Mouse (Mus musculus) heart, embryonic 11.5 days (tissue): ENCODE data around the gene Gucy2d. TPM values are rescaled to one million over a fixed set of nuclear protein-coding genes. Genes with fewer than 3 reads are reported as not detected.

Experiments used
- ATAC-seq: fragments of 200-750 bp; cut with Nextera tagmentation; replicated peaks from 2 replicates; pipeline ENCODE4 v1.8.0; 2017; ENCODE audit warnings: moderate library complexity; ENCODE audit not compliant: insufficient number of reproducible peaks, low FRiP score, low TSS enrichment
- H3K27ac ChIP-seq: fragments of 300-500 bp; sonication (generic); 2 replicates; pipeline ENCODE4 v1.5.1; 2014; ENCODE audit warnings: mild to moderate bottlenecking, low read depth, low read length
- H3K27me3 ChIP-seq: fragments of 300-500 bp; sonication (generic); 2 replicates; pipeline ENCODE4 v1.6.1; 2014; ENCODE audit warnings: mild to moderate bottlenecking, low read length, mixed read lengths; ENCODE audit not compliant: control insufficient read depth, insufficient read depth
- H3K36me3 ChIP-seq: fragments of 300-500 bp; sonication (generic); 2 replicates; pipeline ENCODE4 v1.6.1; 2014; ENCODE audit warnings: mild to moderate bottlenecking, low read length, moderate library complexity, mixed read lengths; ENCODE audit not compliant: control insufficient read depth, insufficient read depth
- H3K4me1 ChIP-seq: fragments of 300-500 bp; sonication (generic); 2 replicates; pipeline ENCODE4 v1.6.1; 2014; ENCODE audit warnings: low read length; ENCODE audit not compliant: control insufficient read depth, insufficient read depth
- H3K4me2 ChIP-seq: fragments of 300-500 bp; sonication (generic); 2 replicates; pipeline ENCODE4 v1.6.1; 2014; ENCODE audit warnings: mild to moderate bottlenecking, moderate library complexity
- H3K4me3 ChIP-seq: fragments of 300-500 bp; sonication (generic); 2 replicates; pipeline ENCODE4 v1.5.1; 2014; ENCODE audit warnings: low read depth, low read length
- H3K9ac ChIP-seq: fragments of 300-500 bp; sonication (generic); 2 replicates; pipeline ENCODE4 v1.6.1; 2014; ENCODE audit warnings: mild to moderate bottlenecking, low read depth, low read length, moderate library complexity
- H3K9me3 ChIP-seq: fragments of 300-500 bp; sonication (generic); replicated peaks from 2 replicates; pipeline ENCODE4 v1.6.1; 2016; ENCODE audit warnings: low read length; ENCODE audit not compliant: control insufficient read depth
- WGBS: fragments of 180-500 bp; shearing (Covaris S2); extraction: QIAGEN DNeasy Blood & Tissue Kit; methylation state at CpG from one replicate; pipeline ENCODE4 v1.1.7; 2014; ENCODE audit not compliant: insufficient replicate concordance; 5-methylcytosine and 5-hydroxymethylcytosine counted together
- polyA plus RNA-seq: library from polyadenylated mRNA; unstranded; fragments of >200 nt; fragmentation: Nextera tagmentation; extraction: Ambion mirVana; gene quantifications from 2 replicates; pipeline ENCODE4 v1.2.1, GENCODE M21; 2014

Gucy2d gene
- 0.10 TPM in 1 of 2 replicates, not detected in the other for polyA plus RNA-seq

DNA sequence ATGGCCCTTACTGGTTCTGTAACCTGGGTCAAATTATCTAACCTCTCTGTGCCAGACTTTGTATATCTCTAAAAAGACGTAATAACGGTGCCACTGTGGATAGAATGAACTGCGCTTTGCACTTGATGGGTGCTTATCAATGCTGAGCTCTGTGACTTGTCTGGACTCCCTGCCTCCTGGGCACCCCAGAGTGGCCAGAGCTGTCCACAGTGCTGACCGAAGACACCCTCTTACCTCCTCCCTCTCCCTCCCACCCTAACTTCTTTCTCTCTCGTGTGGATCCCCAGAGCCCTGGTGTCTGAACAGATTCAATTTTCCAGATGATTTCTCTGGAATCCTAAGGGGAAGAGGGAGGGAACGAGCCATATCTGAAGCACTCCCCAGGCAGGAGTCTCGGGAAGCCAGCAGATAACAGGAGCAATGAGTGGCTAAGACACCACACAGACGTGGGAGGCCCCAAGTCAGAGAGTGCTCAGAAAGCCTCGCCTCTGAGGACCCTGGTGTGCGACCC is at the start of gene Gucy2d:
TSS of gene Gucy2d (plus strand) at position 461 of the 511 bp plus-strand sequence.
- H3K27ac ChIP-seq, result no peak within 1 kb of the TSS
- ATAC-seq, result no peak
- H3K36me3 ChIP-seq, result no peaks in the 10 kb centered on the region
- no peak within 1 kb of the TSS for H3K4me3 ChIP-seq
- peaks cover 4% of the 10 kb centered on the region; the same call in 1 of the 2 replicates for H3K4me1 ChIP-seq
- no peaks in the 10 kb centered on the region for H3K27me3 ChIP-seq
- no peaks in the 10 kb centered on the region for H3K9me3 ChIP-seq
- no peak within 1 kb of the TSS for H3K4me2 ChIP-seq
- 25% methylated on average over 10 of the region's 10 CpGs for WGBS
- H3K9ac ChIP-seq, result no peak within 1 kb of the TSS

DNA sequence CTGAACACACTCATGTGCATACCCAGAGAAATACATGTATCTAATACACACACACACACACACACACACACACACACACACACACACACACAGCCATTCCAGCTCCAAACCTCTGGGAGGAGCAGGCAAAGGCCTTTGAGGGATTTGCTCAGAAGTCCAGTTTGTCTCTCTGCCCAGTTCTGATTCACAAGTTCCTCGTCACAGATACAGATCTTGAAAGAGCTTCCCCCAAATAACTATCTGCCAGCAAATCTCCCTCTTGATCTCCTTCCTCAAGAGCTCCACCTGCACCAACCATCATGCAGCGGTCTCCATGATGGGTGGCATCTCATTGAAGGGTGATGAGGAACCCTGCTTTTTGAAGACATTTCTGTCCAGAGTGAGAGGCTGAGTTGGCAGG is 49.7 kb upstream of the Gucy2d start:
- Histone ChIP-seq H3K27me3 (no peaks in the 10 kb centered on the region; the same call in 1 of the 2 replicates), H3K9me3 (no peaks in the 10 kb centered on the region; the same call in 1 of the 2 replicates), H3K4me1 (no peaks in the 10 kb centered on the region), H3K27ac (no peak overlapping the region), H3K9ac (no peak overlapping the region), H3K36me3 (no peaks in the 10 kb centered on the region), H3K4me2 (no peak overlapping the region), H3K4me3 (no peak overlapping the region)
- WGBS, result 82% methylated on average over 2 of the region's 2 CpGs
- ATAC-seq, result no peak

DNA sequence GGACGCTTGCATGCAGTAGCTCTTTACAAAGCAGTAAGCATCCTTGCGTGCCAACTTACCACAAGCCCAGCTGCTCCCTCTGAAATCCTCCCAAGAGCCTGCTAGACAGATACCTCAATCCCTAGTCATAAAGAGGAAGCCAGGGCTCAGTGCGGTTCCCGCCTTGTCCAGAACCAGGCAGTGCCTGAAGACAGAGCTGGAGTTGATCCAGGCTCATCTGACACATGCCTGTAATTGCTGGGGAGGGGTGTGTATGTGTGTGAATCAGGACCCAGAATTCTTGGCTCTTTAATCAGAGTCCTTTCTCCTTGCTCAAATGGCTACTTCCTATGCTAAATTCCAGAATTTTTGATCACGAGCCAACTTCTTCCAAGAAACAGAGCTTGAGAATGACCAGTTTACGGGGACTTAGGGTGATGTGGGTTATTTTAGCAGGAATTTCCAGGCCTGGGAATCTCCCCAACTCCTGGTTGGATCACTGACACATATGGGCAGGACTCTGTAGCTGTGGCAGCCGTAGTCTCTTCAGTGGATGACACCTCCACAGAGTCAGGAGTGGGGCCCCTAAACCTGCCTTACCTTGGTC is 48.8 kb upstream of the Gucy2d start:
- 71% methylated on average over 7 of the region's 7 CpGs for WGBS
- Histone ChIP-seq H3K4me2 (no peak overlapping the region), H3K27me3 (no peaks in the 10 kb centered on the region; the same call in 1 of the 2 replicates), H3K9me3 (no peaks in the 10 kb centered on the region; the same call in 1 of the 2 replicates), H3K9ac (no peak overlapping the region), H3K4me1 (no peaks in the 10 kb centered on the region), H3K4me3 (no peak overlapping the region), H3K36me3 (no peaks in the 10 kb centered on the region), H3K27ac (no peak overlapping the region)
- no peak for ATAC-seq

DNA sequence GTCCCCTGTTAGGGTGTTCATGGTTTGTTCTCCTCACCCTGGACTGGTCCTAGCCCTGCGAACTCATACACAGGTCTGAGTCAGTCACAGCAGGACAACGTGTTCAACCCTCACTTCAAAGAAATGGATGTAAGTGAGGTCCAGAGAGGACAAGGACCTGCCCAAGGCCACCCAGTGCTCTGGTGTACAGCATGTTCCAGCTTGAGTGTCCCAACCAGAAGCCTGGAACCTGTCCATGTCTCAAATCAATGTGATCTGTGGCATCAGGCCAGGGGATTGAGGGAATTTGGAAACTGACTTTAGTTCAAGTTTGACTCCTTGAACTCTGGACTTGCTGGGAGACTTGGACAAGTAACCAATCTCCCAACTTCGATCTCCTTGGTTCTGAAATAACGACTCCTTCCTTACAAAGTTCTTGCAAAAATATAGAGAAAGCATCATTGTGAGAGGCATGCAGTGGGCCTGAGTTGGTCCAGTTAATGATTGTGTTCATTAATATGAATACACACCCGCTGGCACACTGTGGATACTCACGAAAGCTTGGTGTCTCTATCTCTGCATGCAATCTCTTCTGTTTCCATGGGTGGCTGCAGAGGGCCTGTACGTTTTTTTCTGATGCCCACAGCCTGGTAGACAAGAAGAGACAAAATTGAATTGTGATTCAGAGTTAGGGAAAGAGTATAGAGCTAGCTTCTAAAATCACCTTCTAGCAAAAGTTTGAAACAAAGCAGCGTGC is 47.6 kb upstream of the Gucy2d start:
- Histone ChIP-seq H3K9ac (no peak overlapping the region), H3K36me3 (no peaks in the 10 kb centered on the region), H3K4me1 (no peaks in the 10 kb centered on the region), H3K27ac (no peak overlapping the region), H3K9me3 (no peaks in the 10 kb centered on the region; the same call in 1 of the 2 replicates), H3K4me2 (no peak overlapping the region), H3K27me3 (no peaks in the 10 kb centered on the region; the same call in 1 of the 2 replicates), H3K4me3 (no peak overlapping the region)
- WGBS, result 78% methylated on average over 8 of the region's 8 CpGs
- ATAC-seq, result no peak

DNA sequence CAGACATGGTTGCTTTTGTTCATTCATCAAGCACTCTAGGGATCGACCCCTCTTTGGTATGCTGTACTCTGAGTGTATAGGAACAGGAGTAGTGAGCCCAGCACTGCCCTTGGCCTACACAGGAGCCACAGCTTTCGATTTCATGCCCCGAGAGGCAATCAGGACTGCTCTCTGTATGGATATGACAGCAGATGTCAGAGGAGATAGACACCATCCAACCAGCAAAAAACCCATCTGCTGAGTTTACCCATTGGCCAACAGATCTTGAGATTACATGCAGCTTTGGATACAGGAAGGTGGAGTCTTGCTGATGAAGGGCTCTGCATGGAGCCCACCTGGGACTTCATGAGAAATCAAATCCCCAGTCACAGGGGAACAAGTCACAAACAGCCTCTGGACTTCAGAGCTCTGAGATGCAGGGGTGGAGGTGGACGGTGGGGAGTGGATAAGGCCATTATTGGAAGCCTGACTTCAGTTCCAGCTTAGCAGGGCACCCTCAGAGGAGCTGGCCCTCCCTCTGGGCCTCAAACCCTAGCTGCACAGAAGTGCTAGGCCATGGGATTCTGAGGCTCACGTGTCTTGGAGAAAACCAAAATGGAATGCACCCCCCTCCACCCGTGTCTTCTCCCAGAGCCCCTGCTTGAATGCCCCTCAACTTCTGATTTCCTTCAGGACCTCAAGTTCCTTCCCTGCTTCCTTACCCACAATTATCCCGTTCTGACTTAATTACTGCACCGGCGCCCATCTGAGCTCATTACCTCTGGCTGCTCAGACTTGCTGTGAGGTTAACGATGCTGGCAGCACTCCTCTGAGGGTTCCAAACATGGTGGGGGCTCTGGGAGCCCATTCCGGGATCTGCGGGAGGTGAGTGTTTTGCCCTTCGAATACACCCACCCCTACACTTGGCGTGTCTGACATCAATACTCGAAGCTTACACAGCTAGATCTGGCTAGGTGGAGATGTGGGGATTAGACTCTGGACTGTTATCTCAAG is 37.3 kb upstream of the Gucy2d start:
- Histone ChIP-seq H3K36me3 (no peaks in the 10 kb centered on the region), H3K9ac (no peak overlapping the region), H3K4me1 (no peaks in the 10 kb centered on the region), H3K9me3 (no peaks in the 10 kb centered on the region), H3K27ac (no peak overlapping the region), H3K4me2 (no peak overlapping the region), H3K27me3 (no peaks in the 10 kb centered on the region), H3K4me3 (no peak overlapping the region)
- no peak for ATAC-seq
- WGBS, result 66% methylated on average over 15 of the region's 15 CpGs

DNA sequence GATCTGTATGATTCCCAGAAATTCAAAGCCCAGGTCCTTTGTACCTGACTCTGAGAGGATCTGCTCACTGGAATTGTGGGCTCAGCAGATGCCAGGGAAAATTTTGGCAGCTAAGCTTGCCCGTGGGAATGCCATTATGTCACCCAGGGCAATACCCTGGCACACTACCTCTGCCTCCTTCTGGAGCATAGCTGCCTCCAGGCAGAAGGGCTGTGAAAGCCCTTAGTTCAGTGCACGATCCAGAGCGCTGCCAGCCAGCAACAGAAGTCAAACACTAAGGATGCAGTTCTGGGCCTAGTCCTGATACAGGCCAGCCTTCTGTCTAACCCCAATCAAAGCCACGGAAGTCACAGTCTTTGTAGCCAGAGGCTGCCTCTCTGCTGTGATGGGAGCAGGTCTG is 36.2 kb upstream of the Gucy2d start:
- WGBS, result 72% methylated on average over 4 of the region's 4 CpGs
- H3K27me3 ChIP-seq, result no peaks in the 10 kb centered on the region
- ATAC-seq, result no peak

DNA sequence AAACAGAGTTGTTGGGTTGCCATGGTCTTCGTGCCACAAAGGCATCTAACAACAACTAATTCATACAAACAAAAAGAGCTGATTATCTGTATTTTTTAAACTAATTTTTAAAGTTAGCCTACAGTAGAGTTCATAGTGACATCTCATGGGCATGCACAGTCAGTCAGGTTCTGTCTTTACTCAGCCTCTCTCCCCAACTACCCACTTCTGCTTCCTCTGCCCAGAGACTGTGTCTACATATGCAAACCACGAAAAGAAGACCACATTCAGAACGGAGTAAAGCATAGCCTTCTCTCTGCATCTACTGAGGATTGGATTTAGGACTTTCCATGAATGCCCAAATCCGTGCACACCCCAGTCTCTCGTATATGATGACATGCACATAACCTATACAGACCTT is 32.6 kb upstream of the Gucy2d start:
- WGBS, result 71% methylated on average over 5 of the region's 5 CpGs
- Histone ChIP-seq H3K9ac (no peak overlapping the region), H3K4me1 (no peaks in the 10 kb centered on the region), H3K4me2 (no peak overlapping the region), H3K9me3 (no peaks in the 10 kb centered on the region), H3K27me3 (no peaks in the 10 kb centered on the region), H3K4me3 (no peak overlapping the region), H3K36me3 (no peaks in the 10 kb centered on the region), H3K27ac (no peak overlapping the region)
- ATAC-seq, result no peak

More for the DNA sequence above, 36.2 kb upstream of the Gucy2d start:
- H3K4me1 ChIP-seq, result no peaks in the 10 kb centered on the region
- no peaks in the 10 kb centered on the region for H3K36me3 ChIP-seq
- H3K9me3 ChIP-seq, result no peaks in the 10 kb centered on the region
- H3K27ac ChIP-seq, result no peak overlapping the region
- H3K9ac ChIP-seq, result no peak overlapping the region
- H3K4me3 ChIP-seq, result no peak overlapping the region
- H3K4me2 ChIP-seq, result no peak overlapping the region

DNA sequence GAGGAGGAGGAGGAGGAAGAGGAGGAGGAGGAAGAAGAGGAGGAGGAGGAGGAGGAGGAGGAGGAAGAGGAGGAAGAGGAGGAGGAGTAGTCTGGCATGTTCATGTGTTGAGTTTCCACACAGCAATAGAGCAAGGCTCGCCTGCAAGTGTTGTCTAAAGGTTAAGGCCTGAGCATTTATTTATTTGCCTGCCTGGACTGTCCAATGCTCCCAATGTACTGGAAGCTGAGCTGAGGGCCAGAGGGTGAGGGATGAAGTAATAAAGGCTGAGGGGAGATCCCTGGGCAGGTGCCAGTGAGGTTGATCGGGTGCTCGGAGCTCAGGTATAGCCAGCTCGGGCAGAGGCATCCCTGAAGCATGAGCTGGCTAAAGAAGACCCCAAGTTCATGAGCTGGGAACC is 27.1 kb upstream of the Gucy2d start:
- WGBS, result 79% methylated on average over 4 of the region's 4 CpGs
- Histone ChIP-seq H3K4me2 (no peak overlapping the region), H3K27me3 (no peaks in the 10 kb centered on the region), H3K36me3 (no peaks in the 10 kb centered on the region), H3K27ac (no peak overlapping the region), H3K9me3 (no peaks in the 10 kb centered on the region), H3K4me1 (peaks cover 19% of the 10 kb centered on the region), H3K4me3 (no peak overlapping the region), H3K9ac (no peak overlapping the region)
- ATAC-seq, result no peak
